Mouse (Mus musculus): Measurements from ENCODE around the gene Gm11042.

Gm11042 gene

DNA sequence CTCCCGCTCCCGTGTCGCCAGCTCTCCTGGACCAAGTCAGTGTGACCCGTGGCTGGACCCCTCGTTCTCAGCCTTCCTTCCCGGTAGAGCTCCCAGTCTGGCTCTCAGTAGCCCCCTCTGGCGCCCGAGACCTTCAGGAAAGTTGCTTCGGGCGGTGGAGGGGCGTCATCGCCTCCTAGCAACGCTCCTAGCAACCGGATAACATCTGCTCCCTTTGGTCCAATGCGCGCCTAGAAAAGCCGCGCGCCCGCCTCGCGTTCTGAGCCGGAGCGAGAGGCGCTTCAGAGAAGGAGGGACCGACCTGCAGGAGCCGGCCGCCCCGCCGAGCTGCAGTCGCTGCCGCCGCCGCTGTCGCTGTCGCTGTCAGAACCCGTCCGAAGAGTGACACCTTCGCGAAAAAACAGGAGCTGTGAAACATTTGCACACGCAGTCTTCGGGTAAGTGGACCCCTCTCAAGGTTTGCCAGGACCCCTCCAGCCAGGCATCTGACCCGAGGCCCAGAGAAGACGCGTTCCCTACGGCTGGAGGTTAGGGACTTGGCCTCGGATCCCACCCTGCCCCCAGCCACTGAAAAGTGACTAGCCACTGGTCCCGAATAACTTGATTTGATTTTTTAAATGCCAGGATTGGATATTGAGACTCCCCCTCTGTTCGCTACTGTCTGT is 32.0 kb downstream of the Gm11042 start:
- DNase-seq, result peak; percentile 61 to 75

DNA sequence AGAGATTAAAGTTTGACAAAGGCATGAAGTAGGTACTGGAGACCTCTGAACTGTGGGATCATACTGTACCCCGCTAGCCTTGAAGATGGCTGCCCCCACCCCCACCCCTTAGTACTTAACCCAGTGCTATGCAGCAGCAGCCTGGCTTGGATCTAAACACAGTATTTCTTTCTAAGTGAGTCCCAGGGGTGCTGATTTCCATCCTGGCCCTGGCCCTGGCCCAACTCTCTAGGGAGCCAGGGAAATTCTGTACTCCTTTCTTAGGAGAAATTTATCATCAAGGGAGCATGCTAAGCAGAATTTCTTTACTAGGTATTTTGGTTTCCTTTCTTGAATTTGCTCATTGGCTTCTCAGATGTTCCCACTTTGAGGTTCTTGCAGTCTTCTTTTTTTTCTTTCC is 33.3 kb downstream of the Gm11042 start:
- DNase-seq, result no peak

DNA sequence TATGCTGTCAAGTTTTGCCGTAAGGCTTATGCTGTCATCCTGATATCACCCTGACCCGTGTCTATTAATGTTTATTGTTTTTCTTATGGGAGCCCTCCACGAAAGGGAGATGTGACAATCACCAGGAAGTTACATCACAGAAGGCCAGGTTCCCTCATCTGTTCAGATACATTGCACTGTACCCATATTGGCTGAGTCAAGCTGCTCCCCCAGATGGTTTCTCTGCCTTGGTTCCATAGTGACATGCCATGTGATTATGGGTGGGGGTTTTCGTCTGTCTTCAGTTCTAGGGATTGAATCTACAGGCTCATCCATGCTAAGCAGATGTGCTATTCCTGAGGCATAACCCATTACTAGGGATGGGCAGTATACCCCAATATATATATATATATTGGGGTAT is 34.8 kb downstream of the Gm11042 start:
- no peak for DNase-seq

DNA sequence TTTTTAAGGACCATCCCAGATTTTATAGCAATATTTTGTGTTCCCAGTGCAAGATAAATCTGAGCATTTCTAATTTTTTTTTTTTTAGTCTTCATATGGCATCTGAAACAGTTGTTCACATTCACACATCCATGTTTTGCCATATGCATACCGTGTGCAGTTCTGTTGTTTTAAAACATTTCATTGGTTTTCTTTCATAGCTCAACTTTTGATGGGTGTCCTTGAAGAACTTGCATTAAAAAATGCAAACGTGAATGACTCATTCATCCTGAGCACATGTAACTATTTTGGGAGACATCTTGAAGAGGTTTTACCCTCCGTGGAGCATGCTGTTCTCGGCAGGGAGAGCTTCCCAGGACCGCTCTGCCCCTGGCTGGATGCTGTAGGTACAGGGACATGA is 38.9 kb downstream of the Gm11042 start:
- DNase-seq, result no peak

DNA sequence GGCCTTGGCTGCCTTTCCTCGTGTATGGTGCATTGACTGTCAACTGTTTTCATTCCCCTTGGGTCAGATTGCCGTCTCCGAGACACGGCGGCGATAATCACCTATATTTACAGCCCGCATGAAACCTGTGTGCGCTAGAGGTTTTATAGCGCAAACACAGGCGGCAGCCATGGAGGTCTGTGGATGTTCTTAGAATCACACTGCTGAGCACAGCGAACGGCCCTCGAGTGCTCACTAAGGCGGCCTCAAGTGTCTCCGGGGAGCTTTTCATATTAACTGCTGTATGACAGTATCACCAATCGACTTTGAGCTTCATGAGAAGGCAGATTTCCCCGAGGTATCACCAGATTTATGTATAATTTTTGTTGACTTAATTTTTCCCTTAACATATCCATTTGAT is 43.6 kb downstream of the Gm11042 start:
- no peak for DNase-seq

DNA sequence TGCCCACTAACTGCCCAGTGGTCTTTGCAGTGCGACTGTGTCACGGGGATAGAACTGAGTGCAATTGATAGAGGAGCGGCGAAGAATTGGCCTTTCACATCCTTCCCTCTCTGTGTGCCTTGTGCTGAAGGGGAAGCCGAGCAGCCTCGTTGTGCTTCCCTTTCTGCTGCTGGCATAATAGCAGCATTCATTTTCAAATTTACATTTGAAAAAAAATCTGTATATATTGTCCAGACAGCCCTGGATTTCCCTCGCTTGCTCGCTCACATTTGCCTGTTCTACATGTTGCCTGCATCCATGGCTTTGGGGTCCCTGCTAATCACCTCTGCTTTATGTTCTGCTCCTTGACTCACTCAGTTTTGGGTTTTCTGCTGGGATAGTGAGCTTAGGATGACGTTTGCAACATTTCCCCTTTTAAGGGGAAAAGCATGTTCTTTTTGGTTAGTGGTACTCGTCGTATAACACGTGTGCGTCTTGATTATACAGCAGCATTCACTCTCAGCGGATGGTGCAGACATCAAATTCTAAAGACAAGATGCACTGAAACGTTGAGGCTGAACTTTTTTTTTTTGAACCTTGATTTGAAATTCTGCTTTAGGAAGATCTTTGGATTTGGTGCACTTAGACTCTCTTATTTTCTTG is 47.4 kb downstream of the Gm11042 start:
- DNase-seq, result no peak

DNA sequence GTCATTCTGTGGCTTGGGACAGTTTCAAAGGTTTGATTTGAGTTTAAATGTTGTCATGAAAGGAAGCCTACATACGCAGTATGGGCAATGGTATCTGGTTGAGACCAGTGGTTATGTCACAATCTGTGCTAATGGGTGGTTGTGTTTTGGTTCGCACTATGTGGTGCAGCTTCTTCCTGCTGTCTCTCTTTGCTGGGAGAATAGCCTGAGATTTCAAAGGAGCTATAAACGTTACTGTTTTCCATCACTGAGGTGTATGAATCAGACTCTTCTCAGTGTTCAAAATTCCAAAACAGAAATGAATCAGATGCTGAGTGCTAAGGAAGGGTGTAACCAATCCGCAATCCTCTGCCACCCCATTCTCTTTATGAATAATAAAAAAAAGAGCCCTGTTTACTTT is 49.1 kb downstream of the Gm11042 start:
- DNase-seq, result no peak

Data from cerebellum, adult 18-20 months (tissue).